Mouse (Mus musculus): ENCODE data around the gene Ier3. TPM values are rescaled to one million over a fixed set of nuclear protein-coding genes. Genes with fewer than 3 reads are reported as not detected.

Ier3 gene
- polyA plus RNA-seq, 1 experiment from 2014 or later: 5.5 TPM

GRCm38 (mm10) chr17:35866911-35867890 lies 45.7 kb downstream of the Ier3 start:
- peak; percentile 56 for DNase-seq (ENCODE audit: low spot score)
- 13% methylated on average over 26 of the region's 26 CpGs for WGBS
- peaks cover 69% of the 10 kb centered on the region for H3K4me1 ChIP-seq
- H3K27ac ChIP-seq: peak overlapping the region; percentile 97
- no peaks in the 10 kb centered on the region for H3K27me3 ChIP-seq (ENCODE audit: low read depth, poor library complexity, severe bottlenecking)
- H3K9me3 ChIP-seq (replicated peaks): no peaks in the 10 kb centered on the region
- peaks cover 49% of the 10 kb centered on the region for H3K36me3 ChIP-seq
- H3K4me3 ChIP-seq: peak overlapping the region; percentile 73

DNA sequence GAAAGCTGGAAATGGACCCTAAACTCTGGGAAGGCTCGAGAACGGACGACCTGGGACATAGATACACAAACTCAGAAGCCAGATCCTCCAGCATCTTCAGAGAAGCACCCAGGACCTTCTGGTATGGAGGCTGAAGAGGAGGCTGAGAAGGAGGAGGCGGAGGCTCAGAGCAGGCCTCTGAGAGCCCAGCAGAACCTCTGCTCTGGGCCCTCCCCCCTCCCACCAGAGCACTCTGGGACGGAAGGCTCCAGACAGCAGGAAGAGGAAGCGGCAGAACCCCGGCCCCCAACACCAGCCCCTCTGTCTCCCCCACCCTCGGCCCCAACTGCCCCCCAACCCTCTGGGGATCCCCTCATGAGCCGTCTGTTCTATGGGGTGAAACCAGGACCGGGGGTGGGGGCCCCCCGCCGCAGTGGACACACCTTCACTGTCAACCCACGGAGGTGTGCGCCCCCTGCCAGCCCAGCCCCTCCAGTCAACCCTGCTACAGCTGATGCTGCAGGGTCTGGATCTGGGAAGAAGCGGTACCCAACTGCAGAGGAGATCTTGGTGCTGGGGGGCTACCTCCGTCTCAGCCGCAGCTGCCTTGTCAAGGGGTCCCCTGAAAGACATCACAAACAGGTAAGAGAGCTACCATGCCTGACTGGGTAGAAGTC lies 46.8 kb downstream of the Ier3 start:
- H3K4me3 ChIP-seq: peak overlapping the region; percentile 73
- DNase-seq (ENCODE audit: low spot score): no peak
- no peaks in the 10 kb centered on the region for H3K9me3 ChIP-seq (replicated peaks)
- H3K36me3 ChIP-seq: peaks cover 52% of the 10 kb centered on the region
- peaks cover 73% of the 10 kb centered on the region for H3K4me1 ChIP-seq
- peak overlapping the region; percentile 97 for H3K27ac ChIP-seq
- no peaks in the 10 kb centered on the region for H3K27me3 ChIP-seq (ENCODE audit: low read depth, poor library complexity, severe bottlenecking)
- WGBS: 53% methylated on average over 17 of the region's 17 CpGs

DNA sequence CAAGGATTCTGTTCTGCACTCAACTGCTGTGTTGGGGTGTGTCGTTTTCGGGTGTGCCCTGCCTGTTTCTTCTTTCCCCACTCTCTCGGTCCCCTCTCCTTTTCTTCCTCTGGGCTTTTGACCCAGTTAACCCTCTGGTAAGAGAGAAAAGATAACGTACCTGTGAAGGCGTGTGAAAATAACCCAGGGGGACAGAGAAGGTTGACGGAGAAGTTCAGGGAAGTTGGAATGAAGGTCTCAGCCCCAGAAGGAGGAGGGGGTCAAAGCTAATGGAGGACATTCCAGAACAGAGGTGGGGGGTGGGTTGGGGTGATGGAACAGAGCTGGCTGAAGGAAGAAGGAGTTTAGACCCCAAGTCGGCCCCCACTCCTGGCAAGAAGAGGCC lies 47.5 kb downstream of the Ier3 start:
- Histone ChIP-seq H3K4me3 (peak overlapping the region; percentile 73), H3K27ac (peak overlapping the region; percentile 97), H3K36me3 (peaks cover 52% of the 10 kb centered on the region), H3K27me3 (ENCODE audit: low read depth, poor library complexity, severe bottlenecking) (no peaks in the 10 kb centered on the region), H3K9me3 (replicated peaks) (no peaks in the 10 kb centered on the region), H3K4me1 (peaks cover 76% of the 10 kb centered on the region)
- DNase-seq (ENCODE audit: low spot score): no peak
- WGBS: 6% methylated on average over 7 of the region's 7 CpGs

DNA sequence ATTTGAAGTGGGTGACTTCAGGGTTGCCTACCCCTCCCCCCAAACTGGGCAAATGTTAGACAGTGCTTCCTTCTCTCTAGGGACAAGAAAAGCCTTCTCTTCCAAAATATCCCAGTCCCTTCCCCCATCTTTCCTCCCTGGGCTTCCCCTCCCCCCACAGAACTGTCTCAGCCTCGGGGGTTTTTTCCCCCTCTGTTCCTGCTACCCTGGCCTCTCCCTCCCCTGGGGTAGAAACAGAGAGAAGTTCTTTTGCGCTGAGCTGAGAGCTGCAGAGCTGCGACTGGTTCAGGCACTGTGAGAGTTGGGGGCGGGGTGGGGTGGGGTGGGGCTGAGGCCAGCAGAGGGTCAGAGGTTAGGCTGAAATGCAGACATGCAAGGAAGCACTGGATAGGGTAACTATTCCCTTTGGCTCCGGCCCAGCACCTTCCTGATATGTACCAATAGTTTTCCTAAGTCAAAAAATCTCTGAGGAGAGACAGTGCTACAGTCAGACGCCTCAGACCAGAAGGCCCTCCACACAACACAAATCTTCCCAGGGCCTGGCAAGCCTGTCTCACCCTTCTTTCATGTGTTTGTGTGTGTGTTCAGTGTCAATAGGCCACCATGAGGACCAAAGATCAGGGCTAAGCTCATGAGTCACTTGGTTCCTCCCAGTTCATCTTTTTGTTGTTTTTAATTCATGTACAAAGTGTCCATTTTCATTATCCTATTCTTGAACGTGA lies 48.0 kb downstream of the Ier3 start:
- 8% methylated on average over 7 of the region's 7 CpGs for WGBS
- peak; percentile 50 for DNase-seq (ENCODE audit: low spot score)
- Histone ChIP-seq H3K9me3 (replicated peaks) (no peaks in the 10 kb centered on the region), H3K4me3 (peak overlapping the region; percentile 73), H3K4me1 (peaks cover 73% of the 10 kb centered on the region), H3K36me3 (peaks cover 52% of the 10 kb centered on the region), H3K27ac (peak overlapping the region; percentile 97), H3K27me3 (ENCODE audit: low read depth, poor library complexity, severe bottlenecking) (no peaks in the 10 kb centered on the region)

DNA sequence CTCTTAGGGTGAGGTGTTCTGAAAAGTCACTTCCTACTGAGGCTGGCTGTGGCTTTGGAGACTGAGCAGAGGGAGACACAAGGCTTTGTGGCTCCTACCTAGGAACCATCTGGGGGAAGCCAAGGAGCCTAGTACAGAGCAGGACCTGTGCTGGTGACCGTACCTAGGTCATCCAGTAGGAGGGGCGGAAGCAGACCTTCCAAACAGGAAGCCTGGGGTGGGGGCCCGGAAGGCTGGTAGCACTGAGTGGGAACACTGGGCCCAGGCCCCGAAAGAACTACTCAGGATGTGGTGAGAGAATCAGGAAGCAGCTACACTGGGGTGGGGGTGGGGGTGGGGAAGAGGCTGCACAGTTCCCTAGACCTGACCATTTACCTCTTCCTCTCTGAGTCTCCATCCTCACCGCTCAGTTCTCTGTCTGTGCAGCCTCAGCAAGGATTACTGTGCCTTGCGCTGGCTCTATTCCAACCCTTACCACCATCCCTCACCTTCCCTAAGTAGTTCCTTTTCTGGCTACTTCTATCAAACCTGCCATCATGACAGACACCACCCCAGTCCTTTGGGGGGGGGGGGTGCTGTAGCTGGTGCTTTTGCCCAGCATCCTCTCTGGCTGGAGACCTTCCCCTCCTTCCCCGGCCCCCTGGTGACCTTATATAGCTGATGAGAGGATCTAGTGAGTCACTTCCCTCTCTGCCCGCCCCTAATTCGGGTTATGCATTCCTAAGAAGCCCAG lies 48.8 kb downstream of the Ier3 start:
- no peak for DNase-seq (ENCODE audit: low spot score)
- peak overlapping the region; percentile 97 for H3K27ac ChIP-seq
- peak overlapping the region; percentile 73 for H3K4me3 ChIP-seq
- 66% methylated on average over 9 of the region's 9 CpGs for WGBS
- no peaks in the 10 kb centered on the region for H3K27me3 ChIP-seq (ENCODE audit: low read depth, poor library complexity, severe bottlenecking)
- H3K36me3 ChIP-seq: peaks cover 59% of the 10 kb centered on the region
- peaks cover 65% of the 10 kb centered on the region for H3K4me1 ChIP-seq
- no peaks in the 10 kb centered on the region for H3K9me3 ChIP-seq (replicated peaks)

DNA sequence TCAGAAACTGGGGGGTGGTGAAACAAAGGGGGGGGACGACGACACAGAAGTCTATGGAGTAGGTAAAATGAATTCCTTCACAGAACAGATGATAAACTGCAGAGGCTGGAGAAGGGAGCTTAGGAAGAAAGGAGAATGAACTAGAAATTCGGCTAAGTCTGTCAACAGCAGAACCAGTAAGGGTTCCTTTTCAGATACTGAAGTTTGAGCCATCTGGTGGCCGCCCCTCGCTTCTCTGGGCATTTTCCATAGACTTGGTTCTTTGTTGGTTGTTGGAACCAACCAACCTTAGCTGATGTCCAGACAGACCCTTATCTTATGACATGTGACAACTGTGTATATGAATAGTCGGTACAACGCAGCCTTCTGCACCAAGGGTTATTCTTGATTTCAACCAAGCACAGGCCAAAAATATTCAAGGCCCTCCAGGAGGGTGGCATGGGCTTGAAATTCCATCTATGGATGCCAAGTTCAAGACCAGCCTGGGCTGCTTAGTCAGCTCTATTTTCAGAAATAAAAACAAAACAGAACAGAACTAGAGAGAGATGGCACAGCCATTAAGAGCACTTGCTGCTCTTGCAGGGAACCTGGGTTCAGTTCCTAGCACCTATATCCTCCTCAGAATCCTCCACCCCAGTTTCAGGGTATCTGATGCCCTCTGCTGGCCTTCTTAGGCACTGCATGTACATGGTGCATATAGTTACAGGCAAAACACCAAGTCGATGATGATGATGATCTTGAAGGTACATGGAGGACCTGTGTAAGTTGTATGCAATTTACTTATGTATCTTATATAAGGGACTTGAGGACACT lies 49.6 kb downstream of the Ier3 start:
- DNase-seq (ENCODE audit: low spot score): peak; percentile 44

More for the DNA sequence above, 49.6 kb downstream of the Ier3 start:
- Histone ChIP-seq H3K27me3 (ENCODE audit: low read depth, poor library complexity, severe bottlenecking) (no peaks in the 10 kb centered on the region), H3K4me1 (peaks cover 58% of the 10 kb centered on the region), H3K9me3 (replicated peaks) (no peaks in the 10 kb centered on the region), H3K36me3 (peaks cover 64% of the 10 kb centered on the region), H3K27ac (peak overlapping the region; percentile 97), H3K4me3 (peak overlapping the region; percentile 73)
- 86% methylated on average over 8 of the region's 8 CpGs for WGBS

Small RNAs within 50 kb of the gene (microRNA-seq; reads per million reads assigned to microRNA genes)
- gene Gm28033: 0.88 reads per million

Other genes with a start within 250 kb of the Ier3 start
- gene Sfta2, start 220.1 kb upstream of the Ier3 start, polyA plus RNA-seq (2016; fragmentation: Nextera tagmentation; extraction: Ambion mirVana): not detected in 2 replicates
- not detected in 2 replicates for gene Gm9573, start 195.0 kb upstream of the Ier3 start, polyA plus RNA-seq (2016; fragmentation: Nextera tagmentation; extraction: Ambion mirVana)
- 0.08 and 0.24 TPM in 2 replicates for gene Mucl3, start 178.0 kb upstream of the Ier3 start, polyA plus RNA-seq (2016; fragmentation: Nextera tagmentation; extraction: Ambion mirVana)
- 21.1 and 21.5 TPM in 2 replicates for gene Vars2, start 154.1 kb upstream of the Ier3 start, polyA plus RNA-seq (2016; fragmentation: Nextera tagmentation; extraction: Ambion mirVana)
- gene Gtf2h4, start 147.9 kb upstream of the Ier3 start, polyA plus RNA-seq (2016; fragmentation: Nextera tagmentation; extraction: Ambion mirVana): 67.0 and 72.4 TPM in 2 replicates
- 18.3 and 21.9 TPM in 2 replicates for gene Ddr1, start 117.1 kb upstream of the Ier3 start, polyA plus RNA-seq (2016; fragmentation: Nextera tagmentation; extraction: Ambion mirVana)
- gene Flot1, start 1.5 kb downstream of the Ier3 start, polyA plus RNA-seq (2016; fragmentation: Nextera tagmentation; extraction: Ambion mirVana): 43.0 and 49.7 TPM in 2 replicates
- gene Tubb5, start 16.6 kb downstream of the Ier3 start, polyA plus RNA-seq (2016; fragmentation: Nextera tagmentation; extraction: Ambion mirVana): 1,509 and 1,575 TPM in 2 replicates
- gene Mdc1, start 19.8 kb downstream of the Ier3 start, polyA plus RNA-seq (2016; fragmentation: Nextera tagmentation; extraction: Ambion mirVana): 23.2 and 27.3 TPM in 2 replicates
- gene Nrm, start 39.6 kb downstream of the Ier3 start, polyA plus RNA-seq (2016; fragmentation: Nextera tagmentation; extraction: Ambion mirVana): 61.7 and 67.1 TPM in 2 replicates
- 21.4 and 22.1 TPM in 2 replicates for gene Ppp1r18, start 43.9 kb downstream of the Ier3 start, polyA plus RNA-seq (2016; fragmentation: Nextera tagmentation; extraction: Ambion mirVana)
- gene Dhx16, start 58.1 kb downstream of the Ier3 start, polyA plus RNA-seq (2016; fragmentation: Nextera tagmentation; extraction: Ambion mirVana): 58.4 and 62.4 TPM in 2 replicates
- 23.2 and 27.6 TPM in 2 replicates for gene 2310061I04Rik, start 75.7 kb downstream of the Ier3 start, polyA plus RNA-seq (2016; fragmentation: Nextera tagmentation; extraction: Ambion mirVana)
- gene Atat1, start 88.4 kb downstream of the Ier3 start, polyA plus RNA-seq (2016; fragmentation: Nextera tagmentation; extraction: Ambion mirVana): 104 and 131 TPM in 2 replicates
- gene Mrps18b, start 94.7 kb downstream of the Ier3 start, polyA plus RNA-seq (2016; fragmentation: Nextera tagmentation; extraction: Ambion mirVana): 87.6 and 122 TPM in 2 replicates
- gene Ppp1r10, start 94.8 kb downstream of the Ier3 start, polyA plus RNA-seq (2016; fragmentation: Nextera tagmentation; extraction: Ambion mirVana): 52.9 and 63.4 TPM in 2 replicates
- 98.3 and 109 TPM in 2 replicates for gene Abcf1, start 148.1 kb downstream of the Ier3 start, polyA plus RNA-seq (2016; fragmentation: Nextera tagmentation; extraction: Ambion mirVana)
- gene Gnl1, start 158.2 kb downstream of the Ier3 start, polyA plus RNA-seq (2016; fragmentation: Nextera tagmentation; extraction: Ambion mirVana): 61.6 and 63.1 TPM in 2 replicates
- 44.9 and 49.4 TPM in 2 replicates for gene Prr3, start 158.6 kb downstream of the Ier3 start, polyA plus RNA-seq (2016; fragmentation: Nextera tagmentation; extraction: Ambion mirVana)
- 3.2 and 4.0 TPM in 2 replicates for gene H2-T24, start 198.9 kb downstream of the Ier3 start, polyA plus RNA-seq (2016; fragmentation: Nextera tagmentation; extraction: Ambion mirVana)
- 1.2 and 1.5 TPM in 2 replicates for gene H2-T23, start 211.2 kb downstream of the Ier3 start, polyA plus RNA-seq (2016; fragmentation: Nextera tagmentation; extraction: Ambion mirVana)
- 5.6 and 9.7 TPM in 2 replicates for gene H2-T22, start 221.1 kb downstream of the Ier3 start, polyA plus RNA-seq (2016; fragmentation: Nextera tagmentation; extraction: Ambion mirVana)
- not detected in 2 replicates for gene Gm6034, start 221.3 kb downstream of the Ier3 start, polyA plus RNA-seq (2016; fragmentation: Nextera tagmentation; extraction: Ambion mirVana)
- not detected in 2 replicates for gene Gm11127, start 236.7 kb downstream of the Ier3 start, polyA plus RNA-seq (2016; fragmentation: Nextera tagmentation; extraction: Ambion mirVana)

Measured in limb, embryonic 10.5 days (tissue).